Mouse (Mus musculus): ENCODE data around the gene Pmm1.
A peak's percentile ranks its signal among the peaks of the same experiment; 100 is the strongest.
"Not testable (repeated sequence)": the region's sequence is repeated elsewhere in the genome, so short reads cannot be mapped to it uniquely, and the experiment has no call there.

The Pmm1 gene

GRCm38 (mm10) chr15:81960171-81961077 lies at the start of gene Pmm1:
TSS of gene Pmm1 (minus strand) at chr15:81960930.
- peak; percentile 100 for DNase-seq

- DNase-seq: no peak
Observed at GRCm38 (mm10) chr15:82004257-82004656, 43.5 kb upstream of the Pmm1 start.

GRCm38 (mm10) chr15:81993992-81994391 lies 33.3 kb upstream of the Pmm1 start:
- DNase-seq: no peak

- DNase-seq: no peak
Observed at GRCm38 (mm10) chr15:81990549-81990948, 29.8 kb upstream of the Pmm1 start.

- peak; percentile 70 for DNase-seq
Observed at GRCm38 (mm10) chr15:81989371-81990062, 28.8 kb upstream of the Pmm1 start.

GRCm38 (mm10) chr15:81987646-81988045 lies 26.9 kb upstream of the Pmm1 start, which contains the start of gene Xrcc6:
TSS of gene Xrcc6 (plus strand) at chr15:81987835.
- no peak for DNase-seq

- no peak for DNase-seq
Observed at GRCm38 (mm10) chr15:81985267-81986161, 24.8 kb upstream of the Pmm1 start.

GRCm38 (mm10) chr15:81982173-81982572 lies 21.4 kb upstream of the Pmm1 start:
- DNase-seq: no peak

- DNase-seq: no peak
Observed at GRCm38 (mm10) chr15:81980321-81980720, 19.6 kb upstream of the Pmm1 start, which contains the start of gene 1700029P11Rik. TSS of gene 1700029P11Rik (plus strand) at chr15:81980540.

GRCm38 (mm10) chr15:81975156-81975555 lies 14.4 kb upstream of the Pmm1 start:
- not testable (repeated sequence) for DNase-seq

- DNase-seq: not testable (repeated sequence)
Observed at GRCm38 (mm10) chr15:81970498-81970897, 9.8 kb upstream of the Pmm1 start.

GRCm38 (mm10) chr15:81969635-81970034 lies 8.9 kb upstream of the Pmm1 start:
- DNase-seq: not testable (repeated sequence)

- DNase-seq: no peak
Observed at GRCm38 (mm10) chr15:81969173-81969572, 8.4 kb upstream of the Pmm1 start.

- no peak for DNase-seq
Observed at GRCm38 (mm10) chr15:81968447-81968846, 7.7 kb upstream of the Pmm1 start.

- no peak for DNase-seq
Observed at GRCm38 (mm10) chr15:81967821-81968220, 7.1 kb upstream of the Pmm1 start.

- DNase-seq: no peak
Observed at GRCm38 (mm10) chr15:81966062-81966829, 5.5 kb upstream of the Pmm1 start.

- DNase-seq: no peak
Observed at GRCm38 (mm10) chr15:81964980-81965545, 4.3 kb upstream of the Pmm1 start.

GRCm38 (mm10) chr15:81964262-81964661 lies 3.5 kb upstream of the Pmm1 start:
- DNase-seq: no peak

- no peak for DNase-seq
Observed at GRCm38 (mm10) chr15:81961078-81961451, 335 bp upstream of the Pmm1 start.

GRCm38 (mm10) chr15:81958906-81959305 lies 1.8 kb downstream of the Pmm1 start:
- no peak for DNase-seq

- no peak for DNase-seq
Observed at GRCm38 (mm10) chr15:81957598-81957997, 3.1 kb downstream of the Pmm1 start.

- DNase-seq: peak; percentile 71
Observed at GRCm38 (mm10) chr15:81956457-81956856, 4.3 kb downstream of the Pmm1 start.
